ENCODE assay signal across 10 mouse cellular contexts in genomic region chr15:97826588-97827261, GRCm38 (mm10). TPM values are rescaled to one million over a fixed set of nuclear protein-coding genes. Genes with fewer than 3 reads are reported as not detected.
DNase-seq lines count a peak whose midpoint lies in the region; ATAC-seq and TF ChIP-seq lines count a peak whose summit lies in the region.
"Had no signal": no experiment of that assay in that cellular context is flagged by ENCODE, and none has a peak within 500 bp of the region (broad histone marks: within the 10 kb centered on the region; RNA-seq: fewer than 3 reads in every experiment).

No protein-coding gene starts in this region.

- no peaks in the 10 kb centered on the region for H3K36me3 ChIP-seq in hindbrain, embryonic 12.5 days
- peaks cover 13% of the 10 kb centered on the region for H3K36me3 ChIP-seq in hindbrain, embryonic 10.5 days
- H3K36me3 ChIP-seq in stomach, embryonic 16.5 days (ENCODE audit: control insufficient read depth, insufficient read depth, low read length), result no peaks in the 10 kb centered on the region
- H3K36me3 ChIP-seq in stomach, postnatal 0 days (ENCODE audit: control insufficient read depth, insufficient read depth, low read length), result no peaks in the 10 kb centered on the region
- peaks cover 18% of the 10 kb centered on the region for H3K36me3 ChIP-seq in limb, embryonic 10.5 days
- H3K36me3 ChIP-seq in neural tube, embryonic 13.5 days, result no peaks in the 10 kb centered on the region

- no peak for TF ChIP-seq CTCF in stomach, postnatal 0 days (IDR thresholded peaks at IDR 0.05; ENCODE audit: low read depth)

- peaks cover 8% of the 10 kb centered on the region; the same call in 1 of the 2 replicates for H3K27me3 ChIP-seq in hindbrain, embryonic 12.5 days
- H3K27me3 ChIP-seq in hindbrain, embryonic 10.5 days (ENCODE audit: insufficient read depth, poor library complexity, severe bottlenecking), result peaks cover 22% of the 10 kb centered on the region
- H3K27me3 ChIP-seq in stomach, embryonic 16.5 days (ENCODE audit: control insufficient read depth, insufficient read depth, low read length), result no peaks in the 10 kb centered on the region
- no peaks in the 10 kb centered on the region for H3K27me3 ChIP-seq in stomach, postnatal 0 days (ENCODE audit: control insufficient read depth, insufficient read depth, low read length)
- 0 out of 2 replicates have a peak, but pooled peaks cover 12% of the 10 kb centered on the region for H3K27me3 ChIP-seq in limb, embryonic 10.5 days (ENCODE audit: low read depth, poor library complexity, severe bottlenecking)
- no peaks in the 10 kb centered on the region for H3K27me3 ChIP-seq in neural tube, embryonic 13.5 days

- DNase-seq in hindbrain, embryonic 10.5 days (ENCODE audit: low spot score), result no peak
- no peak for DNase-seq in stomach, postnatal 0 days (ENCODE audit: low spot score)
- no peak for DNase-seq in limb, embryonic 10.5 days (ENCODE audit: low spot score)
- DNase-seq in gastrocnemius, postnatal 36 days, result no peak
- DNase-seq: gastrocnemius, postnatal 25 days; kidney, adult 11 months had no signal

- no peak for TF ChIP-seq EP300 in stomach, postnatal 0 days (optimal IDR thresholded peaks at IDR 0.05)

- no peak for ATAC-seq in hindbrain, embryonic 12.5 days (ENCODE audit: low FRiP score)
- no peak for ATAC-seq in stomach, embryonic 16.5 days (ENCODE audit: insufficient read depth, low FRiP score)
- ATAC-seq in stomach, postnatal 0 days (ENCODE audit: low FRiP score, low TSS enrichment), result no peak
- no peak for ATAC-seq in neural tube, embryonic 13.5 days (ENCODE audit: low read depth)
- no peak for ATAC-seq in frontal cortex, adult (ENCODE audit: low TSS enrichment)

- H3K9ac ChIP-seq in hindbrain, embryonic 12.5 days, result 0 out of 2 replicates have a peak overlapping the region, but pooled peaks have one; percentile 8
- peak overlapping the region; percentile 80; the same call in 1 of the 2 replicates for H3K9ac ChIP-seq in stomach, embryonic 16.5 days (ENCODE audit: low read length)
- no peak overlapping the region for H3K9ac ChIP-seq in stomach, postnatal 0 days (ENCODE audit: low read length)
- peak overlapping the region; percentile 57; the same call in 1 of the 2 replicates for H3K9ac ChIP-seq in neural tube, embryonic 13.5 days

- no peaks in the 10 kb centered on the region for H3K9me3 ChIP-seq in hindbrain, embryonic 12.5 days (replicated peaks)
- H3K9me3 ChIP-seq in hindbrain, embryonic 10.5 days, result no peaks in the 10 kb centered on the region
- no peaks in the 10 kb centered on the region for H3K9me3 ChIP-seq in stomach, embryonic 16.5 days (replicated peaks; ENCODE audit: control insufficient read depth, low read length)
- no peaks in the 10 kb centered on the region for H3K9me3 ChIP-seq in stomach, postnatal 0 days (ENCODE audit: control insufficient read depth, low read length)
- H3K9me3 ChIP-seq in limb, embryonic 10.5 days (replicated peaks), result no peaks in the 10 kb centered on the region
- no peaks in the 10 kb centered on the region for H3K9me3 ChIP-seq in neural tube, embryonic 13.5 days

- peaks cover 86% of the 10 kb centered on the region for H3K4me1 ChIP-seq in hindbrain, embryonic 12.5 days
- peaks cover 96% of the 10 kb centered on the region for H3K4me1 ChIP-seq in hindbrain, embryonic 10.5 days (replicated peaks)
- peaks cover 75% of the 10 kb centered on the region for H3K4me1 ChIP-seq in stomach, embryonic 16.5 days (ENCODE audit: control insufficient read depth, insufficient read depth, low read length)
- peaks cover 29% of the 10 kb centered on the region for H3K4me1 ChIP-seq in stomach, postnatal 0 days (replicated peaks; ENCODE audit: control insufficient read depth, insufficient read depth)
- peaks cover 92% of the 10 kb centered on the region for H3K4me1 ChIP-seq in limb, embryonic 10.5 days
- peaks cover 89% of the 10 kb centered on the region for H3K4me1 ChIP-seq in neural tube, embryonic 13.5 days (replicated peaks)

- H3K4me3 ChIP-seq in hindbrain, embryonic 12.5 days, result no peak overlapping the region
- H3K4me3 ChIP-seq in hindbrain, embryonic 10.5 days, result no peak overlapping the region
- H3K4me3 ChIP-seq in stomach, embryonic 16.5 days (replicated peaks; ENCODE audit: low read length), result no peak overlapping the region
- H3K4me3 ChIP-seq in stomach, postnatal 0 days (ENCODE audit: low read depth, low read length), result no peak overlapping the region
- H3K4me3 ChIP-seq in limb, embryonic 10.5 days, result no peak overlapping the region
- H3K4me3 ChIP-seq in neural tube, embryonic 13.5 days, result no peak overlapping the region

- intact Hi-C loops in gastrocnemius, postnatal 36 days (cut with DNase I), result no loop called here

- H3K4me2 ChIP-seq in hindbrain, embryonic 12.5 days (replicated peaks), result no peak overlapping the region
- no peak overlapping the region for H3K4me2 ChIP-seq in stomach, embryonic 16.5 days (ENCODE audit: low read depth, low read length)
- H3K4me2 ChIP-seq in stomach, postnatal 0 days (replicated peaks; ENCODE audit: low read depth), result no peak overlapping the region
- no peak overlapping the region for H3K4me2 ChIP-seq in neural tube, embryonic 13.5 days

- WGBS in hindbrain, embryonic 12.5 days, result 71% methylated on average over 5 of the region's 5 CpGs
- WGBS in hindbrain, embryonic 10.5 days, result 61% methylated on average over 5 of the region's 5 CpGs
- 57% methylated on average over 5 of the region's 5 CpGs for WGBS in stomach, embryonic 16.5 days
- WGBS in stomach, postnatal 0 days, result 71% methylated on average over 5 of the region's 5 CpGs
- 56% methylated on average over 5 of the region's 5 CpGs for WGBS in limb, embryonic 10.5 days
- 59% methylated on average over 5 of the region's 5 CpGs for WGBS in neural tube, embryonic 13.5 days

- H3K27ac ChIP-seq in hindbrain, embryonic 12.5 days, result no peak overlapping the region
- H3K27ac ChIP-seq in hindbrain, embryonic 10.5 days, result no peak overlapping the region; the same call in 1 of the 2 replicates
- H3K27ac ChIP-seq in stomach, embryonic 16.5 days (ENCODE audit: low read length), result no peak overlapping the region
- H3K27ac ChIP-seq in stomach, postnatal 0 days (replicated peaks), result no peak overlapping the region
- 0 out of 2 replicates have a peak overlapping the region, but pooled peaks have one; percentile 50 for H3K27ac ChIP-seq in limb, embryonic 10.5 days
- no peak overlapping the region for H3K27ac ChIP-seq in neural tube, embryonic 13.5 days (replicated peaks)

RNA-seq across cellular contexts. Expression of gene Hdac7, which starts 17.6 kb away (rescaled TPM):
- polyA plus RNA-seq in hindbrain, embryonic 12.5 days (2016; fragmentation: Nextera tagmentation; extraction: Ambion mirVana), result 26.7 and 29.1 TPM in 2 replicates
- polyA plus RNA-seq in hindbrain, embryonic 10.5 days (2016; fragmentation: Nextera tagmentation; extraction: Ambion mirVana), result 25.7 and 32.7 TPM in 2 replicates
- polyA plus RNA-seq in stomach, embryonic 16.5 days (2015; fragmentation: Nextera tagmentation; extraction: Ambion mirVana), result 20.4 and 23.2 TPM in 2 replicates
- 8.0 and 9.4 TPM in 2 replicates for polyA plus RNA-seq in stomach, postnatal 0 days (2015; fragmentation: Nextera tagmentation; extraction: Ambion mirVana)
- 28.5 and 32.1 TPM in 2 replicates for polyA plus RNA-seq in limb, embryonic 10.5 days (2016; fragmentation: Nextera tagmentation; extraction: Ambion mirVana)
- polyA plus RNA-seq in neural tube, embryonic 13.5 days (2015; fragmentation: Nextera tagmentation; extraction: Ambion mirVana), result 24.9 and 26.1 TPM in 2 replicates
- total RNA-seq in gastrocnemius, postnatal 36 days (2021), result 10 to 100 TPM; 10.6 to 11.8 TPM

RNA-seq across cellular contexts. Expression of gene Slc48a1, which starts 48.4 kb away (rescaled TPM):
- polyA plus RNA-seq in hindbrain, embryonic 12.5 days (2016; fragmentation: Nextera tagmentation; extraction: Ambion mirVana), result 41.6 and 43.3 TPM in 2 replicates
- polyA plus RNA-seq in hindbrain, embryonic 10.5 days (2016; fragmentation: Nextera tagmentation; extraction: Ambion mirVana), result 28.8 and 31.3 TPM in 2 replicates
- polyA plus RNA-seq in stomach, embryonic 16.5 days (2015; fragmentation: Nextera tagmentation; extraction: Ambion mirVana), result 36.5 and 39.3 TPM in 2 replicates
- 36.7 and 40.7 TPM in 2 replicates for polyA plus RNA-seq in stomach, postnatal 0 days (2015; fragmentation: Nextera tagmentation; extraction: Ambion mirVana)
- 17.0 and 23.5 TPM in 2 replicates for polyA plus RNA-seq in limb, embryonic 10.5 days (2016; fragmentation: Nextera tagmentation; extraction: Ambion mirVana)
- 54.5 and 66.0 TPM in 2 replicates for polyA plus RNA-seq in neural tube, embryonic 13.5 days (2015; fragmentation: Nextera tagmentation; extraction: Ambion mirVana)
- total RNA-seq in gastrocnemius, postnatal 36 days (2021), result 10 to 100 TPM; 44.8 to 46.2 TPM

RNA-seq across cellular contexts. Expression of gene Rapgef3, which starts 59.0 kb away (rescaled TPM):
- polyA plus RNA-seq in hindbrain, embryonic 12.5 days (2016; fragmentation: Nextera tagmentation; extraction: Ambion mirVana), result 9.1 and 10.7 TPM in 2 replicates
- 6.2 and 6.7 TPM in 2 replicates for polyA plus RNA-seq in hindbrain, embryonic 10.5 days (2016; fragmentation: Nextera tagmentation; extraction: Ambion mirVana)
- 9.4 and 12.6 TPM in 2 replicates for polyA plus RNA-seq in stomach, embryonic 16.5 days (2015; fragmentation: Nextera tagmentation; extraction: Ambion mirVana)
- polyA plus RNA-seq in stomach, postnatal 0 days (2015; fragmentation: Nextera tagmentation; extraction: Ambion mirVana), result 3.2 and 4.2 TPM in 2 replicates
- polyA plus RNA-seq in limb, embryonic 10.5 days (2016; fragmentation: Nextera tagmentation; extraction: Ambion mirVana), result 6.4 and 6.7 TPM in 2 replicates
- 10.8 and 12.0 TPM in 2 replicates for polyA plus RNA-seq in neural tube, embryonic 13.5 days (2015; fragmentation: Nextera tagmentation; extraction: Ambion mirVana)
- total RNA-seq in gastrocnemius, postnatal 36 days (2021), result 1 to 10 TPM; 5.1 to 7.7 TPM
